Mouse (Mus musculus): ENCODE data around the gene Serac1.
"Not testable (repeated sequence)": the region's sequence is repeated elsewhere in the genome, so short reads cannot be mapped to it uniquely, and the experiment has no call there.

Gene Serac1

GRCm38 (mm10) chr17:6063532-6063931 lies 16.0 kb downstream of the Serac1 start:
- no peak for DNase-seq

GRCm38 (mm10) chr17:6062793-6063192 lies 16.7 kb downstream of the Serac1 start:
- no peak for DNase-seq

GRCm38 (mm10) chr17:6054934-6055355 lies 24.6 kb downstream of the Serac1 start:
- DNase-seq, result peak; percentile 79

GRCm38 (mm10) chr17:6052801-6053200 lies 26.7 kb downstream of the Serac1 start:
- no peak for DNase-seq

- no peak for DNase-seq
Observed at GRCm38 (mm10) chr17:6037507-6037906, 42.0 kb downstream of the Serac1 start.

- DNase-seq, result no peak
Observed at GRCm38 (mm10) chr17:6036872-6037271, 42.7 kb downstream of the Serac1 start.

- peak; percentile 42 for DNase-seq
Observed at GRCm38 (mm10) chr17:6036458-6036857, 43.1 kb downstream of the Serac1 start.

DNA sequence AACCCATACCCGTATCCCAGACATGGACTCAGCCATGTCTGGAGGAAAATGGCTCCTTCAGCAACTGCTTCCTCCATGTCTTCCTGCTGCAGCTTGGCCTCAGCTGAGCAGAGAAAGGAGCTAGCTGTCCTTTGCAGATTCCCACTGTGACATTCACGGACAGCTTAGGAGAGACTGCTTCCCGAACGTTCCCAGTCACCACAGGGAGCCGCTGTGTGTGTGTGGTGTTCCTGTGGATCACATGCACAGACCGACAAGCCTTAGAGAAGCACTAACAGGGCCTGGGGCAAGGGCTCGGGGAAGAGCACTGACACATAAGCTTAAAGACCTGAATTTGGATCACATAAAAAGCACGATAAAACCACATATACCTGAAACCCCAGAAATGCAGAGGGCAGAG lies 43.9 kb downstream of the Serac1 start:
- no peak for DNase-seq

DNA sequence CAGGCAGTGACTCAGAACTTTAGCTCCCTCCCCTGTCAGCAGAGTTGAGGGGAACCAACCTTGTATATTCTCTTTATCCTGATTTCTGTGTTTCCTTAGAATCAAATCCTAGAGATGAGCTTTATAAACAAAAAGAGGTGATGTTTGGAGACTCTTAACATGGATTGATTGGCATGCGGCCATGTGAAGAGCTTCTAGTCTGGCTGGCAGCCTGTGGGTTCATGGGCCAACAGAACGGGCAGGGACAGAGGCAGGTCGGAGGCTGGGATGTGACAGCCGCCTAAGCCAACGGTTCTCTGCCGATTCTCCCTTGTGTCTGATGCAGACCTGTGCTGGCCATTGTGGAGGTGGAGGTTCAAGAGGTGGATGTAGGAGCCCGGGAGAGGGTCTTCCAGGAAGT lies 53.7 kb downstream of the Serac1 start:
- DNase-seq, result no peak

- DNase-seq, result not testable (repeated sequence)
Observed at GRCm38 (mm10) chr17:6021374-6021789, 58.2 kb downstream of the Serac1 start.

- no peak for DNase-seq
Observed at GRCm38 (mm10) chr17:6020636-6021035, 58.9 kb downstream of the Serac1 start.

DNA sequence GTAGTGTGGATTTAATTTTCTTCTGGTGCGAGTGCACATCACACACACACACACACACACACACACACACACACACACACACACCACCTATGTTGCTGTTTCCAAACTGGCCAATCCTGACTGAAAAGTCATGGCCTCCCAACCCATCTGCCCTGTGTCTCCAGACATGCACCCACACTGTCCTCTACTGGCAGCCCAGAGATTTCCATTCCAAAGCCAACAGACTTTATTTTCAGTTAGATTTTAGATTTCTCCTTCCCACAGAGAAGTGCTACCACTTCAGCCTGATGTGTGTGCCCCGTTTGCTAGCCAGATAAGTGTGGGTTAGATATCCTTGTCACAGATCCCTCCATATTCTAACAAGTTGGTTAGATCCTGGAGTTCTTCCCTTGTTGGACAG lies 59.8 kb downstream of the Serac1 start:
- peak; percentile 72 for DNase-seq

DNA sequence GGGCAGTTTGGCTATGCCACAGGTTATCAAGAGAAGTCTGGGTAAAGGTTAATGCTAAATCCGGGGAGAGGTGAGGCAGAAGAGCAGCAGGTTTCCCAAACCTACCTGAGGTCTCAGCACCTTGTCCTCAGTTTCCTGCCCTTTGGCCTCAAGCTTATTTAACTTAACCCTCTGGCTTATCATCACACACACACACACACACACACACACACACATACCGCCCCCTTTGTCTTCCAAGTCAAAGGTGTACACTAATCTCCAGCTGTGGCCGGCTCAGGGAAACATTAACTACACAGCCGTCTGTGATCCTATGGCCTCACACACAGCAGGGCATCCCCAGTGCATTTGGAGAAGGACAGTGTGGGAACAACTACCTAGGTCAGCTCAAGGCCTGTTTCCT lies 61.2 kb downstream of the Serac1 start:
- peak; percentile 34 for DNase-seq

DNA sequence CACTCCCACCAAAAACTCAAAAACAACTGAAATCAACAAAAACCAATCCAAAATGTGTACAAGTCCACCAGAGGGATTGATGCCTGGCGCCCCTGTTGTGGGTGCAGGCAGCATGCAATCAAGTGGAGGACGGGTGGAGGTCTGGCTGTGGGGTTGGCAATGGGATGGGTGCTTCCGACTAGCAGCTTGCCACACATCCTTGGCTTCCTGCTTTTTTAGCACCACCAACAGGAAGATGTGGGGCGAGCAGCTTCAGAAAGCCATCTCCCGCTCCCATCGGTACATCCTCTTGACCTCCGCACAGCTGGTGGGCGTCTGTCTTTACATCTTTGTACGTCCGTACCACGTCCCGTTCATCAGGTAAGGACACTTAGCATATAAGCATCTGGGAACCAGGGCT lies 62.3 kb downstream of the Serac1 start:
- no peak for DNase-seq

DNA sequence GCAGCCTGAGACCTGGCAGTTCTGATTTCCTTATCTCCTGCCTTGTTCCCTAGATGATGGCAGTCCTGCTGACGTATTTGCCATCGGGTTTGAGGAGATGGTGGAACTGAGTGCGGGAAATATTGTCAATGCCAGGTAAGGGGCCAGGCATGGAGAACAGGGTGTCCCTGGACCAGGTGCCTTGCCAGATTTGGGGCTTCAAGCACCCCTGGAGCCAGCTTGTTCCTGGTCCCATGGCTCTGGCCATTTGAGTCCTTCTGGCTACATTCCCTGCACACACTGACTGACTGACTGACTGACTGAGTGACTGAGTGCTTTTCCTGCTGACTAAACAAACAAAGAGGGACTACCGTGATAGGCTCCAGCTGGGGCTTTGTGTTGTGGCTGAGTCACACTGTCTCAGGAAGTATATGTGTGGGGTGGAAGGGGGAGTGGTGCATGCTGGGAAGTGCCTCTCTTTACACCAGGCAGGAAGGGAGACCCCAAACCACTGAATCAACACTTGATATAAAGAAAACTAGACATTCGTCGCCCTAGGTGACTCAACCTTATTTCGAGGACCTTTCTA lies 63.2 kb downstream of the Serac1 start:
- peak; percentile 58 for DNase-seq

DNA sequence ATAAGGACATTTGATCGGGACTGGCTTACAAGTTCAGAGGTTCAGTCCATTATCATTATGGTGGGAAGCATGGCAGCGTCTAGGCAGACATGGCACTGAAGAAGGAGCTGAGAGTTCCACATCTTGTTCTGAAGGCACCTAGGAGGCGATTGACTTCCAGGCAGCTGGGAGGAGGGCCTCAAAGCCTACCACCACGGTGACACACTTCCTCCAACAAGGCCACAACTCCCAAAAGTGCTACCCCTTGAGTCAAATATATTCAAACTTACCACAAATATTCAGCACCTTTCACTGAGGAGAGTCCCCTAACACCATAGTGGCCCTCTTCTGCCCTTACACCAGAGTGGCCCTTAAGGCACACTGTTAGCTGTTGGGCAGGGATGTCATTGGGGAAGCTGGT lies 64.6 kb downstream of the Serac1 start:
- no peak for DNase-seq

DNA sequence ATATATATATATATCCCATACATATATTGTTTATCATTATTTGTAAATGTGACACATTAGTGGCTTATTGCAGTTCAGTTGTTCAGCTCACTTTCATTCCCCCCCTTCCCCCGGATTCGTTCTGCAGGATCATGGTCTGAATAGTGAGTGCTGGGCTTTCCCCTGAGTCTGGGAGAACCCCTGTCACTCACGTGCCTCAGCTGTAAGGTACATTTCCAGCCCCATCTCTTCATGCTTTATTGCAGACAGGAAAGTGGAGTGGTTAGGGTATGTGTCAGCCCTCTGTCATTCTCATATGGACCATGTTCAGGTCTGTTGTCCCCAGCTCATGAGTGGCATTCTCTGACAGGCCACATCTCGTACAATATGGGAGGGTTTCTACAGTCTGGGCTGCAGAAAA lies 66.5 kb downstream of the Serac1 start:
- DNase-seq, result no peak

GRCm38 (mm10) chr17:6009606-6010005 lies 69.9 kb downstream of the Serac1 start:
- DNase-seq, result no peak

DNA sequence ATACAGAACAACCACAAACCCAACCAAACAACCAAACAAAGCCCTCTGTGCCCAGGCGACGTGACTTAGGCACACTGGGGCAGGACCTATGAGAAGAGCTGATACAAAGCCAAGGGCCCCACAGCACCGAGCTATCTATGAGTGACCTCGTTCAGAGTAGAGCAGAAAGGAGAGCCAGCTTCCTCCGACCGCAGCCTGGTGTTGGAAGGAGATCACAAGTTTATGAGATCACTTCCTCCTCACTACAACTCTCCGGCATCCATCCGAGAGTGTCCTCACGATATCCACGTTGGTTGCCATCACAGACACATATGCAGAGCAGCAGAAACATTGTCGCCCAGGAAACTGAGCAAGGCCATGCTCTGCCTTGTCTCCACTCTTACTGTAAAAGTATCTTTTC lies 71.0 kb downstream of the Serac1 start:
- DNase-seq, result no peak

DNA sequence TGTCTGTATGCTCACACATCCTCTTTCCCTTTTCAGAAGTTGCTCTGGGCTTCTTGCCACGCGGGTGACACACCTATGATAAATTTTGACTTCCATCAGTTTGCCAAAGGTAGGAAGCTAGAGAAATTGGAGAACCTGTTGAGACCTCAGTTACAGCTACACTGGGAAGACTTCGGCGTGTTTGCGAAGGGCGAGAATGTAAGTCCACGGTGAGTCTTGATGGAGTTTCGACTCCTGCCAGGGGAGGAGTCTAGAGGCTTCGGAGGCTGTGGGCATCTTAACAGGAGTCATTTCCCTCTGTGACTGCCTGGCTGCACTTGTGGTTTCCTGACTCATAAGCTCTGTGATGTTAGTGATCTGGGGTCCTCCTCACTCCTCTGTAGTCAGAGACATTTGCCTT lies 71.6 kb downstream of the Serac1 start:
- peak; percentile 26 for DNase-seq

- no peak for DNase-seq
Observed at GRCm38 (mm10) chr17:6007101-6007780, 72.3 kb downstream of the Serac1 start.

GRCm38 (mm10) chr17:6005638-6006471 lies 73.7 kb downstream of the Serac1 start:
- peak; percentile 74 for DNase-seq

DNA sequence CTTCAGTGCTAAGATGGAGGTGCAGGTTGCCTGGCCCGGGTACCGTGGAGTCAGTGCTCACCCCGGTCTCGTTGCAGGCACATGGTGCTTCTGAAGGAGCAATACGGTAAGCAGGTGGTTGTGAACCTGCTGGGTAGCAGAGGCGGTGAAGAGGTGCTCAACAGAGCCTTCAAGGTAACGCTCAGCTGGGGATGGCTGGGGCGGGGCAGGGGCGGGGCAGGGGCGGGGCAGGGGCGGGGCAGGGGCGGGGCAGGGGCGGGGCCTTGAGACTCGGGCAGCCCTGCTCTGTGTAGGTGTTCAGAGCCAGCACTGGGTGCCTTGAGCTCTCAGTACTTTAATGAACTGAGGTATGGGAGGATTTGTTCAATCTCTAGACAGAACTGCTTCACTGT lies 74.3 kb downstream of the Serac1 start:
- DNase-seq, result no peak

DNA sequence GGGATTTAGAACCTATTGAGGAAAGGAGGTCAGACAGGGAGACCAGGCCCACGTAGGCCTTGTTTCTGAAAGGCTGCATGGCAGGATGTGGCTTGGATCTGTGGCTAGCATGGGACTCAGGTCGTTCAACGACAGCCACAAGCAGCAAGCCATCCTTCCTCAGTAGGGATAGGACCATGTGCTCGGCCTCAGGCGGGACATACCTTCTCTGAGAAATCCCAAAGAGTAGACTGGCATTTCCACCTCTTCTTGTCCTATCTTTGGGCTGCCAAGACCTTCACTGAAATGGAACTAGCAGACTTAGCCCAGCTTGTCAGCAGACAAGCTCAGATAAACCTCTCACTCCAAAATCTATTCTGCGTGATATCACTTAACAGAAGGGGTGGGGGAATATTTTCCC lies 75.9 kb downstream of the Serac1 start:
- DNase-seq, result no peak
